Comparison of ENCODE assay signal across 8 mouse cellular contexts in the genomic region with DNA sequence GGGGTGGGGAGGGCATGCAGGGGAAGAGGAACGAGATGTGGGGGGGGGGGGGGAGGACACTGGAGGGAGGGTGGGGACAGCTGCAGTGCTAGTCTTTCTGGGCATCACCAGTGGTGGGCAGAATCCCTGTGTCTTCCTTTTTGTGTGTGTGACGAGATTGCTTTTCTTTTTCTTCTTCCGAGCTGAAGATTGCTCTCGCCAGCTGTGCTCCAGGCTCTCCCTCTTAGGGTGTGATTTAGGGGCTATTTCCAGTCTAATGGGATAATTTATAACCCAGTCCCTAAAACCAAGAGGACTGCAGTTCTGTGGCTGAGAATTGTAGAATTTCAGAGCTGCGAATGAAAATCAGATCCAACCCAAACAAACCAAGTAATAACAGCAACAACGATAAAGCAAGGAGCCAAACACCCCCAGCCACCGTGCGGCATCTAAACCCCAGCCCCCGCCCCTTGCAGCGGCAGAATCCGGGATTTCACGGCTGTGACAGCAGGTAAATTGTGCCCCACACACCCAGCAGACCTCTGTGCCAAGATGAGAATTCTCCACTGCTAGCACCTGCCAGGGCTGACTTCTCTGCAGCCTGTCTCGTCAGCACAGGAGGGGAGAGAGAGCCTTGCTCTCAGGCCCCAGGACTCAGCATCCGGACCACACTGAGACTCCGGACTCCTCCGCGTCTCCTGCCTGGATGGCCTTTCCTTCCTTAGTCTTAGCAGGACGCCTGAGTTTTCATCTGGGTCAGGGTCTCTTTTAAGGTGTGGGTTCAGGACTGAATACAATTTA.
DNase-seq lines count a peak whose midpoint lies in the region; ATAC-seq lines count a peak whose summit lies in the region.
"Had no signal": no experiment of that assay in that cellular context is flagged by ENCODE, and none has a peak within 500 bp of the region (broad histone marks: within the 10 kb centered on the region; RNA-seq: fewer than 3 reads in every experiment).

No protein-coding gene starts in this region.

- 4% methylated on average over 18 of the region's 18 CpGs for WGBS in embryonic facial prominence, embryonic 15.5 days
- under 1% methylated on average over 18 of the region's 18 CpGs for WGBS in midbrain, embryonic 15.5 days

- H3K27ac ChIP-seq in embryonic facial prominence, embryonic 15.5 days (replicated peaks) = no peak overlapping the region
- H3K27ac ChIP-seq in midbrain, embryonic 15.5 days = peak overlapping the region; percentile 16; the same call in 1 of the 2 replicates

- H3K4me3 ChIP-seq in embryonic facial prominence, embryonic 15.5 days (replicated peaks) = peak overlapping the region; percentile 27
- peak overlapping the region; percentile 27 for H3K4me3 ChIP-seq in midbrain, embryonic 15.5 days
- H3K4me3 ChIP-seq: erythroblast, embryonic 14.5 days had no signal

- H3K36me3 ChIP-seq in embryonic facial prominence, embryonic 15.5 days = no peaks in the 10 kb centered on the region
- H3K36me3 ChIP-seq in midbrain, embryonic 15.5 days (replicated peaks) = no peaks in the 10 kb centered on the region

- H3K4me1 ChIP-seq in embryonic facial prominence, embryonic 15.5 days = peaks cover 22% of the 10 kb centered on the region
- H3K4me1 ChIP-seq in midbrain, embryonic 15.5 days = peaks cover 46% of the 10 kb centered on the region

- peaks cover 3% of the 10 kb centered on the region; the same call in 1 of the 2 replicates for H3K27me3 ChIP-seq in embryonic facial prominence, embryonic 15.5 days
- H3K27me3 ChIP-seq in midbrain, embryonic 15.5 days (replicated peaks) = no peaks in the 10 kb centered on the region

- no peaks in the 10 kb centered on the region for H3K9me3 ChIP-seq in embryonic facial prominence, embryonic 15.5 days (replicated peaks)
- no peaks in the 10 kb centered on the region for H3K9me3 ChIP-seq in midbrain, embryonic 15.5 days

- H3K9ac ChIP-seq in embryonic facial prominence, embryonic 15.5 days = peak overlapping the region; percentile 15; the same call in 1 of the 2 replicates
- peak overlapping the region; percentile 31; the same call in 1 of the 2 replicates for H3K9ac ChIP-seq in midbrain, embryonic 15.5 days

- peak; percentile 12 for DNase-seq in ovary, postnatal 36 days (ENCODE audit: low spot score)
- no peak for DNase-seq in ovary, adult 18-20 months (ENCODE audit: low spot score)
- peak; percentile 24 for DNase-seq in kidney, adult 9 months
- no peak for DNase-seq in spleen, postnatal 10 days (ENCODE audit: low spot score in 2 of 2)
- DNase-seq in yolk sac, embryonic 10.5 days (ENCODE audit: low spot score) = no peak

- no peak for ATAC-seq in embryonic facial prominence, embryonic 15.5 days (ENCODE audit: insufficient number of reproducible peaks, low FRiP score, low TSS enrichment, low read depth)
- ATAC-seq in midbrain, embryonic 15.5 days (replicated peaks) = 0 out of 2 replicates have a peak, but pooled peaks have one; percentile 27

- H3K4me2 ChIP-seq in embryonic facial prominence, embryonic 15.5 days (replicated peaks) = peak overlapping the region; percentile 55
- H3K4me2 ChIP-seq in midbrain, embryonic 15.5 days = peak overlapping the region; percentile 55

Comparison
In these comparisons a context has a peak if more than half of its experiments do, and no peak if none do; other contexts are left out.
1. DNase-seq: peak in ovary, postnatal 36 days (single experiment) and kidney, adult 9 months (single experiment); none in ovary, adult 18-20 months (single experiment), spleen, postnatal 10 days (0 of 2) and yolk sac, embryonic 10.5 days (single experiment).